Mouse (Mus musculus) urinary bladder, postnatal 4 days (tissue): ENCODE results near the gene Evx2.

Experiments
- DNase-seq, 2 experiments: peaks; one replicate each; pipeline ENCODE4 v3.0.0; 2021 to 2022; ENCODE audit warnings: low spot score in 2 of 2

Gene Evx2

DNA sequence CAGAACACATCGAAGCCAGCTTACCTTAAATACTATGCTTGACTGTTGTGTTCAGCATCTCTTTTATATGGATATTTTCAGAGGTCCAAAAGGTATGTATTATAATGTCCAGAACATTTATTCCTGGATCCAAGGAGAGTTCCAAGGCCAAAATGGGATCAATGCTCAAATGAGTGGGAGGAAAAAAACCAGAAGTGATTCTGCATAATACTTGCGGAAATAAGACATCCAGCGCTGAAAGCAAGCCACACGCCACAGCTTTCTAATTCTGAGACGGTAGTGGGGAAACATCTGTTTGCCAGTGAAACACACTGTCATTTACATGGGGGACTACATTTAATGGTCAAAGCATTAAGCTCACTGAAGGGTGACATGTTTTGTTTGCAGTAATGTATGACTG, 16.9 kb downstream of the Evx2 start:
- DNase-seq, result no peak

DNA sequence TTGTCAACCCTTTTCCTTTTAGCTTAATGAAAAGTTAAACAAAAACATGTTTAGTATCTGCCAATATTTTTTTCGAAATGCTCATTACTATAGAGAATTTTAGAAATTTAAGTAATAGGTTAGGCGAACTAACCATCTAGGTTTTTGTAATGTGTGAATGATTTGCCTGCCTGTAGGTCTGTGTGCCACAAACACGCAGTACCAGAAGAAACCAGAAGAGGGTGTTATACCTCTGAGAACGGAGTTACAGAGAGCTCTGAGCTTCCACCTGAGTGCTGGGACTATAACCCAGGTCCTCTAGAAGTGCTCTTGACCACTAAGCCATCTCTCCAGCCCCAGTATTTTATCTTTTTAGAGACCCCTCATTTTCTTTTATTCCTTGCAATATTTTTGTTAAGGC, 23.9 kb downstream of the Evx2 start:
- DNase-seq, result no peak

DNA sequence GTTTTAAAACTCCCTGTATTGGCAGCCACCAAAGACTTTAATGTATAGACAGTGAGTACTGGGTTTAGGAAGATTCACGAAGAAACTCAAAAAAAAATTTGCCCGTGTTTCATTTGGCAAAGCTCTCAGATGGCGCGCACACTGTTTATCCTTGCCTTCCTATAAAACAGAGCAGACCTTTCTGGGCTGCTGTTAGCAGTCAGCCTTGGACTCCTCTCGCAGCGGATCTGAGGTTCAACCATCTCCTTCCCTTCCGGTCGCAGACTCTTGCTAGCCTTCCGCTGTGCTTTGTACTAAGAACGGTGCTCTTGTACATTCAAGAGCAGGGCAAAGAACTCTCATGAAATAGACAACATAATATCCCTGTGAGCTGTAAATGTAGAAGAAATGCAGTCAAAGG, 39.0 kb downstream of the Evx2 start:
- DNase-seq, result no peak

DNA sequence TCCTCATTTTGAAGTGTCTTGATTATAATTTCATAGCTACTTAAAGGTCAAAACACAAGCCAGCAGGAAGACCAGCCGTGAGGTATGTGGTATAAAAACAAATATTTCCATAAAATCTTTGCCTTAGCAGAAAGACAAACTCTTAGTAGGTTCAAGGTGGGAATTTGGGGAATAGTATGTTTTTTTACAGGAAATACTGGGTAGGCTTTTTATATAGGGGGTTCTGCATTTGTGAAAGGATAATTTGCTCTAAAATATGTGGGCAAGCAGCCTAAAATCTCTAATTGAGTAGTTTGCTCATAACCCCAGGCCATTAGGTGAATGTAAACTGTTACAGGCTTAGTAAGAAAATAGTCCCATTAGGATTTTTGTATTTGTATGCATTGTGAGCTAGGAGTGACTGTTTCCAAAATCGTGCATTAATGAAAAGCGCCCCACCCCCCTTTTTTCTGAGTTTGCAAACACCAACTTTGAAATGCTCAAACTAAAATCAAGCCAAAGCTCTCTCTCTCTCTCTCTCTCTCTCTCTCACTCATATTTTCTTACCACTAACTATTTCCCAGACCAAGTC, 39.6 kb downstream of the Evx2 start:
- no peak for DNase-seq

DNA sequence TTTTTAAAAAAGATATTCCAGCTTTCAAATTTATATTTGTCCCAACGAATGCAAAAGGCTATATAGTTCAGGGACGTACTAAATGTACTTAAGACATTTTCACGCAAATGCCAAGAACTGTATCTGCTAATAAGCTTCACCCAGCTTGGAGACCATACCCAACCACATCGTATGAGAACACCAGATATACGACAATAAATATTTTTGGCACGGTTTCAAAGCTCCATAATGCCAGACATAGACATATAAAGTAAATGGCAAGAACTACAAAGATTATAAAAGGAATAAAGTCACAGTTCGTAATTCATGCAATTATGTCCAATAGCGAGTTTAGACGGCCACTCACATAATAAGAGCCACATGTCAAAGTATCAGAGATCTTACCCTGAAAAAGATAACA, 41.7 kb downstream of the Evx2 start:
- no peak for DNase-seq

DNA sequence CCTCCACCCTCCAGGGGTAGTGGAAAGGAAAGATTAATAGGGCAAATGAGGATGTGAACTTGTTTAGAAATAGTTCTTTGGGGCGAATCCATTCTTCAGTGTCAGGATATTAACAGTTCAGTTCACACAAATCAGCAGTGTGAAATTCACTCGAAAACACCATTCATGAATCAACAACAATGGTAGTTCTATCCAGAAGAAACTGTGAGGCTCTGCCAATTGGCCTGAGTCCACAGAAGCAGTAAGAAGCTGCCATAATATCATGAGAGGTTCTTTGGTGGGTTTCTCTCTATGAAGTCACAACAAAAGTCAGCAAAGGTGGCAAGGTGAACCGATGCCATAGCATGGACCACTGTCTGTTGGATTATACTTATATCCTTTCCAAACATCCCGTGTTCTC, 48.0 kb downstream of the Evx2 start:
- no peak for DNase-seq

DNA sequence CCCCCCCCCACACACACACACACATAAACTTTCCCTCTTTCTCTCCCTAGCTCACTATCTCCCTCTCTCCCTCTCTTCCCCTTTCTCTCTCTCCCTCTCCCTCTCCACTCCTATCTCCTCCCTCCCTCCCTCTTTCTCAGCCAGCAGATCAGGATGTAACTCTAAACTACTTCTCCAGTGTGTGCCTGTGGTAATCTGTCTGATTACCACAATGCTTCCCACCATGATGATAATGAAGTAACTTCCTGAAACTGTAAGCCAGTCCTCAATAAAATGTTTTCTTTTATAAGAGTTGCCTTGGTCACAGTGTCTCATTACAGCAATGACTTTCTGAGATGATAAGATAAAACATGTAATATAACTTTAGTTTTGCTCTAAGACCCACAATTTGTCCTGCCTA, 50.0 kb downstream of the Evx2 start:
- DNase-seq, result no peak

DNA sequence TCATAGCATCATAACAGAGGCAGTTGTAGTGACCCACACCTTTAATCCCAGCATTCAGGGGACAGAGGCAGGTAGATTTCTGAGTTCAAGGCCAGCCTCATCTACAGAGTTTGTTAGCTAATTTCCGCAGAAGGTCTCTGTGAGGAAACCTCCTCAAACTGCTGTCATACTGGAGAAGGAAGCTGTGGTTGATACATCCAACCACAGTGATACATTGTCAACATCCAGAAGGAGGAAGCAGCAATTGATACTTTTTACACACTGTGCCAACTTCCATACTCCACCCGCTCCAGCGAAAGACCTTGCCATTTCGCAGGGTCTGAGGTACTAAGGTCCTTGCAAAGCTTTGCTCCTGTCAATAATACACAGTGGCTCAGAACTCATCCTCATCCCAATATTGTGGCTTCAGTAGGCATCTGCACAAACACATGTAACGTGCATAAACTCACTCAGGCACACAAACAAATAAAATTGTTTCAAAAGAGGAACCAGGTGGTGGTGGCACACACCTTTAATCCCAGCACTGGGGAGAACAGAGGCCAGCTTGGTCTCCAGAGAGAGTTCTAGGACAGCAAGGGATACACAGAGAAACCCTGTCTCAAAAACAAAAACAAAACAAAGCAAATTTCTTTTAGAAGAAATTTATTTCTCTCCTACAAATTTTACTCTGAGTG, 53.1 kb downstream of the Evx2 start:
- no peak for DNase-seq

DNA sequence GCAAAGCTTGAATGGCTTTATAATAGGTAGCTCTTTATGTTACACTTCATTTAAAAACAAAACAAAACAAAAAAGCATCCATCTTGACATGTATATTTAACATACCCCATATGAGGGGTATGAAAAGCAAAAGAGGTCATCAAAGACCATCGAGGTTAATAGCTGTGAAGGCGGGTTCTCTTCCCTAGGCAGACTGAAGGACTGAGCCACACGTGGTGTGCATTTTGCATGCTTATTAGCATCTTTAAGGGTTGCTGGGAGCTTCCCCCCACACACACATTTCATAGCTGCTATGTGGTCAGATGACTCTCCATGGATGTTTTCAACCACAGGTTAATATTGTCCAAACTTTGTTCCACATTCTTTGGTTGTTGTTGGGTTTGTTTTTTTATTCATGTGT, 55.3 kb downstream of the Evx2 start:
- DNase-seq, result no peak
